Mouse (Mus musculus): ENCODE results near the gene S100a5. TPM values are rescaled to one million over a fixed set of nuclear protein-coding genes. Genes with fewer than 3 reads are reported as not detected.
A peak's percentile ranks its signal among the peaks of the same experiment; 100 is the strongest.

Gene S100a5
- polyA plus RNA-seq, 1 experiment from 2014 or later: not detected

GRCm38 (mm10) chr3:90614148-90614530 lies 5.8 kb downstream of the S100a5 start:
- H3K4me3 ChIP-seq: no peak overlapping the region

DNA sequence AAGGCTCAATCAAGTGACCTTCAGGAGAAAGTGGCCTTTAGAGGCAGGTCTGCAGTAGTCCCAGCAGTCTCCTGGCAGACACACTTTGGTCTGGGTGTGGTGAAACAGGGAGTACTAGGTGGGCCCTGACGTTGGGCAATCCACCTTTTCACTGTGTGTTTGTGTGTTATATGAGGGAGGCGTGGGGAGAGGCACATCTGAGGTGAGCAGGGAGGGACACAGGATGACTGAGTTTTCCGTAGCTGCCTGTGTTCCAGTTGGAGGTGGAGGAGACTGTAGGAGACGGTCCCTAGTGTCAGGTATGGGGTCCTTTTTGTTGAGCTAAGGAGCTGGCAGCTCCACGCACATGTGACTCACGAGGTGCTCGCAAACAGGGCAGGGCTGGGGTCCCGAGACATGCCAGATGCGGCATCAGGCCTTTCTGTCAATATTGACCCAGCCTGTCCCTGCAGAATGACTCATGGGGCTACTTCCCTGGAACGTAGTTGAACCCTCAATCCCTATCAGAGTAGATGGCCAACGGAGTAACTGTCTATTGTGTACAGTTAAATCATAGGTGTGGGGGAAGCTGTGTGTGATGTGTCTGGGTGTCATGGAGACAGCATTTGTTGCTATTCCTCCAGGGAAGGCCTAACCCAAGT lies 6.4 kb downstream of the S100a5 start:
- ATAC-seq (ENCODE audit: low read depth): no peak
- H3K27me3 ChIP-seq: peaks cover 9% of the 10 kb centered on the region; the same call in 1 of the 2 replicates
- WGBS: 81% methylated on average over 11 of the region's 11 CpGs
- H3K9ac ChIP-seq: no peak overlapping the region
- no peaks in the 10 kb centered on the region for H3K36me3 ChIP-seq
- H3K4me1 ChIP-seq (replicated peaks): peaks cover 7% of the 10 kb centered on the region
- no peak overlapping the region for H3K4me3 ChIP-seq
- H3K4me2 ChIP-seq: no peak overlapping the region
- H3K9me3 ChIP-seq: no peaks in the 10 kb centered on the region
- H3K27ac ChIP-seq (replicated peaks): no peak overlapping the region

More at GRCm38 (mm10) chr3:90614148-90614530, 5.8 kb downstream of the S100a5 start:
- Histone ChIP-seq H3K36me3 (no peaks in the 10 kb centered on the region), H3K27ac (replicated peaks) (no peak overlapping the region), H3K4me1 (replicated peaks) (peaks cover 7% of the 10 kb centered on the region), H3K9me3 (no peaks in the 10 kb centered on the region), H3K9ac (no peak overlapping the region), H3K4me2 (no peak overlapping the region), H3K27me3 (peaks cover 9% of the 10 kb centered on the region; the same call in 1 of the 2 replicates)
- ATAC-seq (ENCODE audit: low read depth): no peak
- WGBS: 86% methylated on average over 6 of the region's 6 CpGs

- H3K9me3 ChIP-seq: no peaks in the 10 kb centered on the region
- no peak overlapping the region for H3K27ac ChIP-seq (replicated peaks)
- H3K9ac ChIP-seq: no peak overlapping the region
- no peak overlapping the region for H3K4me3 ChIP-seq
- no peak overlapping the region for H3K4me2 ChIP-seq
- WGBS: 12% methylated on average over 7 of the region's 7 CpGs
- H3K4me1 ChIP-seq (replicated peaks): peaks cover 7% of the 10 kb centered on the region
- peaks cover 9% of the 10 kb centered on the region; the same call in 1 of the 2 replicates for H3K27me3 ChIP-seq
- H3K36me3 ChIP-seq: no peaks in the 10 kb centered on the region
- peak; percentile 45; the same call in 1 of the 2 replicates for ATAC-seq (ENCODE audit: low read depth)
These were observed 7.1 kb downstream of the S100a5 start for GRCm38 (mm10) chr3:90615415-90615814.

DNA sequence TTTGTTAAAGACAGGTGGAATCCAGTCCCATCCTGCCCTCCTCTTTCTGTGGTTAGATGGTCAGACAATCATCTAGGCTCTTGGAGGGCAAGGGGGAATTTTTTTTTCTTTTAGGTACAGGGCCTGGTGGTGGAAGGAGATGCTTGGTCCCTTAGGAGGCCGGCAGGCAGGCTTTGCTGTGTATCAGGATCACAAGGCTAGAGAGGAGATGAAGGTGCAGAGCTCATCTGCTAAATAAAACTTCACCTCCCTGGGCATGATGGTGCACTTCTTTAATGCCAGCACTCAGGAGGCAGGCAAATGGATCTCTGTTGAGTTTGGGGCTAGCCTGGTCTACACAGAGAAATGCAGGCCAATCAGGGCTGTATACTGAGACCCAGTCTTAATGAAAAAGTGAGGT lies 7.6 kb downstream of the S100a5 start:
- Histone ChIP-seq H3K36me3 (no peaks in the 10 kb centered on the region), H3K27me3 (peaks cover 9% of the 10 kb centered on the region; the same call in 1 of the 2 replicates), H3K4me2 (no peak overlapping the region), H3K4me3 (no peak overlapping the region), H3K4me1 (replicated peaks) (peaks cover 7% of the 10 kb centered on the region), H3K9me3 (no peaks in the 10 kb centered on the region), H3K9ac (no peak overlapping the region), H3K27ac (replicated peaks) (no peak overlapping the region)
- 76% methylated on average over 1 of the region's 1 CpGs for WGBS
- no peak for ATAC-seq (ENCODE audit: low read depth)

GRCm38 (mm10) chr3:90617586-90617985 lies 9.3 kb downstream of the S100a5 start:
- ATAC-seq (ENCODE audit: low read depth): no peak
- Histone ChIP-seq H3K27me3 (peaks cover 9% of the 10 kb centered on the region; the same call in 1 of the 2 replicates), H3K9me3 (no peaks in the 10 kb centered on the region), H3K27ac (replicated peaks) (no peak overlapping the region), H3K4me2 (no peak overlapping the region), H3K9ac (no peak overlapping the region), H3K4me1 (replicated peaks) (peaks cover 7% of the 10 kb centered on the region), H3K4me3 (no peak overlapping the region), H3K36me3 (no peaks in the 10 kb centered on the region)
- 6% methylated on average over 1 of the region's 1 CpGs for whole genome bisulfite sequencing

DNA sequence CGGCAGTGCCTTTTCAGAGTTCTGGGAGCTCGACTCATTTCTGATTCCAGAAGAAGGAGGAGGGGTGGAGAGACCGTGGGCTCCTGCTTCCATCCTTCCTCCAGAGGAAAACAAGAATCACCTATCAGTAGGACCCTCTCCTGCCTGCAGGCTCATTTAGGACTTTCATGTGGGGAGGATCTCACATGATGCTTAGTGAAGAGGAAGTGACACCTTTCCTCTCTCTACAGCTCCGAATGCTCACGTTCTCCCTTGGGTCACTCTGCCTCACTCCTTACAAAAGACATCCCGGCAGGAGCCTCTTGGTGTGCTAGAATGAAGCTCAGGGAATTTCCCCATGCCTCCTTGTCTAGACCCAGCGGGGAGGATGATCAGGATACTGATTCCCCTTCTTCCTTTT lies 13.2 kb downstream of the S100a5 start:
- Histone ChIP-seq H3K4me2 (no peak overlapping the region), H3K4me1 (replicated peaks) (peaks cover 18% of the 10 kb centered on the region), H3K36me3 (no peaks in the 10 kb centered on the region), H3K9me3 (no peaks in the 10 kb centered on the region), H3K4me3 (no peak overlapping the region), H3K27ac (replicated peaks) (no peak overlapping the region), H3K27me3 (no peaks in the 10 kb centered on the region), H3K9ac (no peak overlapping the region)
- ATAC-seq (ENCODE audit: low read depth): no peak
- WGBS: 64% methylated on average over 7 of the region's 7 CpGs

- no peaks in the 10 kb centered on the region for H3K9me3 ChIP-seq
- no peak overlapping the region for H3K4me3 ChIP-seq
- H3K27ac ChIP-seq (replicated peaks): 0 out of 2 replicates have a peak overlapping the region, but pooled peaks have one; percentile 56
- no peak overlapping the region for H3K4me2 ChIP-seq
- peaks cover 18% of the 10 kb centered on the region for H3K4me1 ChIP-seq (replicated peaks)
- H3K36me3 ChIP-seq: no peaks in the 10 kb centered on the region
- no peaks in the 10 kb centered on the region for H3K27me3 ChIP-seq
- no peak overlapping the region for H3K9ac ChIP-seq
- WGBS: 17% methylated on average over 2 of the region's 2 CpGs
- ATAC-seq (ENCODE audit: low read depth): peak; percentile 70
These were observed 15.2 kb downstream of the S100a5 start for GRCm38 (mm10) chr3:90623435-90624071.

GRCm38 (mm10) chr3:90625496-90625895 lies 17.2 kb downstream of the S100a5 start:
- no peaks in the 10 kb centered on the region for H3K9me3 ChIP-seq
- H3K27me3 ChIP-seq: no peaks in the 10 kb centered on the region
- H3K36me3 ChIP-seq: no peaks in the 10 kb centered on the region
- no peak overlapping the region for H3K4me2 ChIP-seq
- H3K27ac ChIP-seq (replicated peaks): no peak overlapping the region
- H3K4me3 ChIP-seq: no peak overlapping the region
- WGBS: 84% methylated on average over 5 of the region's 5 CpGs
- ATAC-seq (ENCODE audit: low read depth): no peak
- H3K4me1 ChIP-seq (replicated peaks): peaks cover 18% of the 10 kb centered on the region
- no peak overlapping the region for H3K9ac ChIP-seq

DNA sequence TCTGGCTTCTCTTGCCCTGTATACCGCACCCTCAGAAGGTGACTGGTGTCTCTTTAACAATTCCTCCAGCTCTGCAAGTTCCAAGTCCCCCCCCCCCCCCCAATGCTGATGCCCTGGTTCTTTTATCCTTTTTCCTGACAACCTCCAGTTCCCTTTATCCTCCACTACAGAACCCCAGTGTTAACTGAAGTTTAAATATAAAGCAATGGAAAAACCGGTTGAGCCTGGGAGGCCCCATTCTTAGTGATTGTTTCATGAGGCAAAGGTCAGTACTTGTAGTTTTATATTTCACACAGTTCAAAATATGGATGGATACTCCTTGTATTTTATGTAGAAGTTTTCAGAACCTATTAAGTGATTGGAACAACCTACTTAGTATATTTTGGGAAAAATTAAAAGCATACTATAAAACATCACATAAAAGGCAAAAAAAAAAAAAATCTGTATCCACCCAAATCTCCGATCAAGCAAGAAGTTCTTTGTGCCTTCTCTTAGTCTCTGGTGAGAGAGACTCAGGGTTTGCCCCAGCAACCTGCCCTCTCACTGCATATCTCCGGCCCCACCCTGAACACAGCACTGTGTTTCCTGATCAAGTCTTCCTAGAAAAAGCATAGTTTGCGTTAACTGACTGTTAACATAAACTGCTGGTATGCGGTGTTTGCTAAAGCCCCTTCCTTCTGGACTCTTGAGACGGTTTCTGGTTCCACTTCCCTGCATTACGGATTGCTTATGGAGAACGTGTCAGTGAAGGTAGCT lies 18.1 kb downstream of the S100a5 start:
- H3K9me3 ChIP-seq: no peaks in the 10 kb centered on the region
- no peaks in the 10 kb centered on the region for H3K36me3 ChIP-seq
- WGBS: 82% methylated on average over 9 of the region's 9 CpGs
- H3K27ac ChIP-seq (replicated peaks): no peak overlapping the region
- no peak overlapping the region for H3K9ac ChIP-seq
- peaks cover 18% of the 10 kb centered on the region for H3K4me1 ChIP-seq (replicated peaks)
- no peak overlapping the region for H3K4me2 ChIP-seq
- no peaks in the 10 kb centered on the region for H3K27me3 ChIP-seq
- no peak for ATAC-seq (ENCODE audit: low read depth)
- no peak overlapping the region for H3K4me3 ChIP-seq

GRCm38 (mm10) chr3:90627366-90627765 lies 19.0 kb downstream of the S100a5 start:
- WGBS: 92% methylated on average over 5 of the region's 5 CpGs
- no peak overlapping the region for H3K4me2 ChIP-seq
- ATAC-seq (ENCODE audit: low read depth): no peak
- no peak overlapping the region for H3K9ac ChIP-seq
- H3K27me3 ChIP-seq: no peaks in the 10 kb centered on the region
- no peaks in the 10 kb centered on the region for H3K9me3 ChIP-seq
- peaks cover 18% of the 10 kb centered on the region for H3K4me1 ChIP-seq (replicated peaks)
- no peaks in the 10 kb centered on the region for H3K36me3 ChIP-seq
- no peak overlapping the region for H3K4me3 ChIP-seq
- H3K27ac ChIP-seq (replicated peaks): no peak overlapping the region

- Histone ChIP-seq H3K9me3 (no peaks in the 10 kb centered on the region), H3K4me3 (no peak overlapping the region), H3K27ac (replicated peaks) (no peak overlapping the region), H3K4me2 (no peak overlapping the region), H3K27me3 (no peaks in the 10 kb centered on the region), H3K9ac (no peak overlapping the region), H3K36me3 (no peaks in the 10 kb centered on the region), H3K4me1 (replicated peaks) (peaks cover 18% of the 10 kb centered on the region)
- WGBS: 60% methylated on average over 4 of the region's 4 CpGs
- ATAC-seq (ENCODE audit: low read depth): no peak
These were observed 19.5 kb downstream of the S100a5 start for GRCm38 (mm10) chr3:90627807-90628206.

DNA sequence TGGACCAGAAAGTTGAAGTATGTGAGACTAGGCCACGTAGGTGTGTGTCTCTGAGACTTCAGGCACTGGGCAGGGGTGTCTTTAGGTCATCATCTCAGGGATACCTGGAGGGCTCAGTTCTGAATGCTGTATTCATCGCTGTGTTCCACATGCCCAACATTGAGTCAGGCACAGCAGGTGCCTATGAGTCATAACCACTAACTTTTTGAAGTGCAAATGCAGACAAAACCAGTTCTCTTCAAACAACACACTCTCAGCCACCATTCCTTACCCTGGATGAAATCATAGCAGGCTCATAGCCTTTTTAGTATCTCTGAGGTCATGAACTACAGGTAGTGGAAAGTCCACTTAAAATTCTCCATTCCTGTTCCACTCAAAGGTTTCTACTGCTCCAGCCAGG lies 21.0 kb downstream of the S100a5 start:
- Histone ChIP-seq H3K4me3 (no peak overlapping the region), H3K27ac (replicated peaks) (no peak overlapping the region), H3K27me3 (no peaks in the 10 kb centered on the region), H3K9ac (no peak overlapping the region), H3K9me3 (no peaks in the 10 kb centered on the region), H3K4me1 (replicated peaks) (peaks cover 4% of the 10 kb centered on the region; the same call in 1 of the 2 replicates), H3K36me3 (no peaks in the 10 kb centered on the region), H3K4me2 (no peak overlapping the region)
- ATAC-seq (ENCODE audit: low read depth): no peak
- 72% methylated on average over 2 of the region's 2 CpGs for WGBS
